In genomic region chr16:3852586-3852985, GRCm38 (mm10) we compare ENCODE assay signal across 26 mouse cellular contexts. TPM values are rescaled to one million over a fixed set of nuclear protein-coding genes. Genes with fewer than 3 reads are reported as not detected.
DNase-seq lines count a peak whose midpoint lies in the region; ATAC-seq lines count a peak whose summit lies in the region.
"Had no signal": no experiment of that assay in that cellular context is flagged by ENCODE, and none has a peak within 500 bp of the region (broad histone marks: within the 10 kb centered on the region; RNA-seq: fewer than 3 reads in every experiment).

No protein-coding gene starts in this region.

- no peaks in the 10 kb centered on the region for H3K9me3 ChIP-seq in heart, embryonic 12.5 days (replicated peaks)
- H3K9me3 ChIP-seq in midbrain, embryonic 10.5 days (replicated peaks) = no peaks in the 10 kb centered on the region; the same call in 1 of the 2 replicates
- H3K9me3 ChIP-seq in midbrain, embryonic 13.5 days = no peaks in the 10 kb centered on the region
- H3K9me3 ChIP-seq: hindbrain, embryonic 12.5 days; kidney, embryonic 15.5 days; midbrain, embryonic 12.5 days had no signal

- H3K36me3 ChIP-seq in heart, embryonic 12.5 days = no peaks in the 10 kb centered on the region
- H3K36me3 ChIP-seq in midbrain, embryonic 10.5 days = no peaks in the 10 kb centered on the region
- no peaks in the 10 kb centered on the region for H3K36me3 ChIP-seq in midbrain, embryonic 13.5 days
- H3K36me3 ChIP-seq: hindbrain, embryonic 12.5 days; kidney, embryonic 15.5 days; midbrain, embryonic 12.5 days had no signal

- no peak for ATAC-seq in heart, embryonic 12.5 days (ENCODE audit: insufficient number of reproducible peaks, low FRiP score)
- no peak for ATAC-seq in midbrain, embryonic 13.5 days
- ATAC-seq: forebrain, embryonic 14.5 days had no signal

- no peak overlapping the region for H3K9ac ChIP-seq in heart, embryonic 12.5 days
- H3K9ac ChIP-seq in midbrain, embryonic 13.5 days (replicated peaks) = no peak overlapping the region
- H3K9ac ChIP-seq: hindbrain, embryonic 12.5 days; kidney, embryonic 15.5 days; midbrain, embryonic 12.5 days had no signal

- DNase-seq in heart, postnatal 10 days = no peak
- peak; percentile 33 for DNase-seq in midbrain, embryonic 10.5 days (ENCODE audit: low spot score)
- peak; percentile 34 for DNase-seq in embryo, embryonic 9.5 days (ENCODE audit: extremely low spot score)
- no peak for DNase-seq in thymus, postnatal 36 days
- no peak for DNase-seq in urinary bladder, postnatal 10 days (ENCODE audit: low spot score)
- DNase-seq: adrenal gland, adult 2 months; cerebellum, adult 2 months; lung, adult 2 months; right cerebral cortex, adult 18-20 months; thymus, adult 18-20 months had no signal

- no peaks in the 10 kb centered on the region for H3K27me3 ChIP-seq in heart, embryonic 12.5 days (replicated peaks)
- no peaks in the 10 kb centered on the region for H3K27me3 ChIP-seq in midbrain, embryonic 10.5 days (ENCODE audit: low read depth, poor library complexity, severe bottlenecking)
- H3K27me3 ChIP-seq in midbrain, embryonic 13.5 days = no peaks in the 10 kb centered on the region
- H3K27me3 ChIP-seq: hindbrain, embryonic 12.5 days; kidney, embryonic 15.5 days; midbrain, embryonic 12.5 days had no signal

- H3K4me1 ChIP-seq in heart, embryonic 12.5 days (replicated peaks) = peaks cover 12% of the 10 kb centered on the region
- peaks cover 12% of the 10 kb centered on the region for H3K4me1 ChIP-seq in midbrain, embryonic 10.5 days
- H3K4me1 ChIP-seq in midbrain, embryonic 13.5 days (replicated peaks) = peaks cover 8% of the 10 kb centered on the region

- H3K4me2 ChIP-seq in heart, embryonic 12.5 days = peak overlapping the region; percentile 36
- H3K4me2 ChIP-seq in midbrain, embryonic 13.5 days (replicated peaks) = no peak overlapping the region
- H3K4me2 ChIP-seq: hindbrain, embryonic 12.5 days; kidney, embryonic 15.5 days; midbrain, embryonic 12.5 days had no signal

- H3K27ac ChIP-seq in heart, embryonic 12.5 days (ENCODE audit: poor library complexity, severe bottlenecking) = no peak overlapping the region
- H3K27ac ChIP-seq in midbrain, embryonic 10.5 days (replicated peaks) = no peak overlapping the region
- H3K27ac ChIP-seq in midbrain, embryonic 13.5 days = no peak overlapping the region
- H3K27ac ChIP-seq: hindbrain, embryonic 12.5 days; kidney, embryonic 15.5 days; macrophage; midbrain, embryonic 12.5 days had no signal

- no peak overlapping the region for H3K4me3 ChIP-seq in heart, embryonic 12.5 days
- H3K4me3 ChIP-seq in midbrain, embryonic 10.5 days = no peak overlapping the region
- H3K4me3 ChIP-seq in midbrain, embryonic 13.5 days (replicated peaks) = no peak overlapping the region
- H3K4me3 ChIP-seq: hindbrain, embryonic 12.5 days; kidney, embryonic 15.5 days; midbrain, embryonic 12.5 days; myocyte had no signal

- WGBS in heart, embryonic 12.5 days = 33% methylated on average over 12 of the region's 12 CpGs
- WGBS in midbrain, embryonic 10.5 days = 28% methylated on average over 11 of the region's 12 CpGs
- 40% methylated on average over 12 of the region's 12 CpGs for WGBS in midbrain, embryonic 13.5 days

- intact Hi-C loops in heart, postnatal 10 days (cut with DNase I) = no loop called here

RNA-seq across cellular contexts. Expression of gene Zfp174, which starts 5.5 kb away (rescaled TPM):
- 1.3 and 1.4 TPM in 2 replicates for polyA plus RNA-seq in heart, embryonic 12.5 days (2016; fragmentation: Nextera tagmentation; extraction: Ambion mirVana)
- 1 to 10 TPM; 1.1 to 1.5 TPM for total RNA-seq in heart, postnatal 10 days (2021)
- 1.00 and 1.3 TPM in 2 replicates for polyA plus RNA-seq in midbrain, embryonic 10.5 days (2016; fragmentation: Nextera tagmentation; extraction: Ambion mirVana)
- polyA plus RNA-seq in midbrain, embryonic 13.5 days (2015; fragmentation: Nextera tagmentation; extraction: Ambion mirVana) = 2.2 TPM in 2 replicates

RNA-seq across cellular contexts. Expression of gene Naa60, which starts 19.6 kb away (rescaled TPM):
- 36.1 and 41.1 TPM in 2 replicates for polyA plus RNA-seq in heart, embryonic 12.5 days (2016; fragmentation: Nextera tagmentation; extraction: Ambion mirVana)
- 10 to 100 TPM; 56.6 to 58.7 TPM for total RNA-seq in heart, postnatal 10 days (2021)
- polyA plus RNA-seq in midbrain, embryonic 10.5 days (2016; fragmentation: Nextera tagmentation; extraction: Ambion mirVana) = 60.7 and 68.7 TPM in 2 replicates
- 79.7 and 80.5 TPM in 2 replicates for polyA plus RNA-seq in midbrain, embryonic 13.5 days (2015; fragmentation: Nextera tagmentation; extraction: Ambion mirVana)

RNA-seq across cellular contexts. Expression of gene Olfr15, which starts 21.9 kb away (rescaled TPM):
- polyA plus RNA-seq in heart, embryonic 12.5 days (2016; fragmentation: Nextera tagmentation; extraction: Ambion mirVana) = not detected in 2 replicates
- total RNA-seq in heart, postnatal 10 days (2021) = not detected
- not detected in 2 replicates for polyA plus RNA-seq in midbrain, embryonic 10.5 days (2016; fragmentation: Nextera tagmentation; extraction: Ambion mirVana)
- not detected in 2 replicates for polyA plus RNA-seq in midbrain, embryonic 13.5 days (2015; fragmentation: Nextera tagmentation; extraction: Ambion mirVana)
- total RNA-seq: adrenal gland, adult 2 months; left cerebral cortex, adult 8-10 months; MEL had no signal
- polyA plus RNA-seq: adrenal gland, adult 2 months; cerebellum, adult 2 months; forebrain, embryonic 14.5 days; gonadal fat pad, adult 2 months; heart, embryonic 16.5 days; hindbrain, embryonic 12.5 days; intestine, embryonic 14.5 days; kidney, embryonic 15.5 days; large intestine, adult 2 months; limb, embryonic 14.5 days; lung, adult 2 months; macrophage; midbrain, embryonic 12.5 days; myocyte; small intestine, adult 2 months had no signal

RNA-seq across cellular contexts. Expression of gene Zfp597, which starts 31.8 kb away (rescaled TPM):
- polyA plus RNA-seq in heart, embryonic 12.5 days (2016; fragmentation: Nextera tagmentation; extraction: Ambion mirVana) = 6.5 and 7.8 TPM in 2 replicates
- total RNA-seq in heart, postnatal 10 days (2021) = 10 to 100 TPM; 11.3 to 12.7 TPM
- polyA plus RNA-seq in midbrain, embryonic 10.5 days (2016; fragmentation: Nextera tagmentation; extraction: Ambion mirVana) = 7.0 and 10.8 TPM in 2 replicates
- polyA plus RNA-seq in midbrain, embryonic 13.5 days (2015; fragmentation: Nextera tagmentation; extraction: Ambion mirVana) = 15.2 and 17.5 TPM in 2 replicates

RNA-seq across cellular contexts. Expression of gene Gm20695, which starts 31.9 kb away (rescaled TPM):
- 1.5 TPM in 1 of 2 replicates, not detected in the other for polyA plus RNA-seq in heart, embryonic 12.5 days (2016; fragmentation: Nextera tagmentation; extraction: Ambion mirVana)
- not detected for total RNA-seq in heart, postnatal 10 days (2021)
- 4.1 and 5.1 TPM in 2 replicates for polyA plus RNA-seq in midbrain, embryonic 10.5 days (2016; fragmentation: Nextera tagmentation; extraction: Ambion mirVana)
- 1.6 and 4.9 TPM in 2 replicates for polyA plus RNA-seq in midbrain, embryonic 13.5 days (2015; fragmentation: Nextera tagmentation; extraction: Ambion mirVana)
- polyA plus RNA-seq: adrenal gland, adult 2 months; large intestine, adult 2 months; macrophage; small intestine, adult 2 months had no signal

Comparison
In these comparisons a context has a peak if more than half of its experiments do, and no peak if none do; other contexts are left out.
1. DNase-seq: peak in midbrain, embryonic 10.5 days (single experiment) and embryo, embryonic 9.5 days (single experiment); none in heart, postnatal 10 days (0 of 2), thymus, postnatal 36 days (0 of 2) and urinary bladder, postnatal 10 days (single experiment).